Mouse (Mus musculus): ENCODE measurements at regions not wholly inside any gene's neighbourhood (a gene's known extent, or its start where the extent isn't known, plus 50 kb on each side); places are given as distances from the start of the nearest gene placed in this dataset.

DNA sequence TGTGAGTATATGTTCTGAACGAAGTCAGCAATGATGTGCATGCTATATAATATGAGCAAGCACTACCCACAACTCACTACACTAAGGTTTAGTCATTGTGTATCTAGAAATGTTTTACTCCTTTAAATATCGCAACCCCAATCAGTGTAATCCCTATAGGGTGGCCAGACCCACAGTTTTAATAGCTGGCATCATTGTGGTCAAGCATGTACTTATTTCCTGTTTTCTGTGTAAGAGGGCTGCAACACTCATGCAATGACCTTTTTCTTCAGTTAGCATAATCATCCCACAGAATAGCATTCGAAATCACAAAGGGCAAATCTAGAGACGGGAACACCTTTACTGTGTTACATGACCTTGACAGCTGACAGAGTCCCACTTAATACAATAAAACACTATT is 333.3 kb downstream of the Insc start:
- no peak for DNase-seq

DNA sequence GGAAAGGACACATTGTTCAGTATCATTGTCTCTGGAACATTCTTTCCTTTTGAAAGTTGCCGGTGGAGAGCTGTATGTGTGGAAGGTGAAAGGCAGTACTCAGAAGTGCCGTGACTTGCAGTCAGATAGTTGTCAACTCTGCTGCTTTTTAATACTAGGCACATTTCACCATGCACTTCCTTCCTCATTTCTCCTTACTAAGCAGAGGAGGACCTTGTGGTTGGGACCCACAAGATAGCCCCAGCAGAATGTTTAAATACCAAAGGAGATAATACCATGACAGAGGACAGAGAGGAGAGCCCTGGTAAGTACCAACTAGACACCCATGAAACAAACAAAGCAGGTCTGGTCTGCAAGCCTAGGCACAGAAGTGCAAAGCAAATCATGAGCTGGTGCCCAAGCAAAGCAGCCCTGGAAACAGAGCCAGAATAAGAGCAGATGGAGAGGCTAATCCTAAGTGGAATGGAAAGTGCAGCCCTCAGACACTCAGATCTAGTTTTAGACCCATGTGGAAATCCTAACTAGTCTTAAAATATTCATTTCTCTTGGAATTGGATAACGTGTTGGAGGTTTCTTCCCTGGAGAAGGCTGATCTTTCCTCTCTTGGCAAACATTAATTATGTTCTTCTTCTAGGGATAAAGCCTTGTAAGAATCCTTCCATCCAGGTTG is 341.4 kb downstream of the Insc start:
- no peak for DNase-seq

DNA sequence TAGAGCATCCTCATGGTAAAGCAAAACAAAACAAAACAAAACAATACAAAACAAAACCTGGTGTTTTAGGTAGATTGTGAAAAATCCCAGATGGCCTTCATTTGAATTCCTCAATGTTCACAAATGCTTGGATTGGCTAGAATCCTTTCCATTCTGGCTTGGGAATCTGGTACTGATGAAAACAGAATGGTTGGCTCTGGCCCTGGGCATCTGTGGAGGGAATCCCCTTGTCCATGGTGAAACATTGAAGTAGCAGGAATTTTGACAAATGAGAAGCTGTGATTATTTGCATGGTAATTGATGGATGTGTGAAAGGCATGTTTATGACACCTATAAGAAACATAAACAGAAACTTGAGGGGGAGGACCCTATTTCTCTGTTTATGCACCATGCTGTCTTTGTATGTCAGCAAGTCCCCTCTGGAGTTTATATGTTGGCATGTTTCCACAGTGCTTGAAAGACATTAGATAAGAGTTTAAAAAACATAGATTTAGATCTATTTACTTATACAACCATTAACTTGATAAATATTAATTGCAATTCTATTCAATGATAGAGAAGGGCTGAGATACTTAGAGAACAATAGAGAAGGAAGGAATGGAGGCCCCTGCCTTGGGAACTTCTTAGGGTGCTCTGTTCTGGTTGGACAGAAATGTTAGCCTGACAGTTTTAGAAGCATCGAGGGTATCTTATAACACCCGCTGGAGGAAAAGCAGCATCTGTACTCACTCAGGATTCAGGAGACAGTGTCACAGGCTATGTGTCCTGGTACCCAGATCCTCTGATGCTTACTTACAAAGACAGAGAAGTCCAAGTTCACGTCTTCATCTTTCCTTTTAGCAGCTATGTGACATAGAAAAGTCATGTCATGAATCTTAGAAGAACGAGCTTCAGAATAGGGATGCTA is 343.3 kb downstream of the Insc start:
- DNase-seq, result no peak

DNA sequence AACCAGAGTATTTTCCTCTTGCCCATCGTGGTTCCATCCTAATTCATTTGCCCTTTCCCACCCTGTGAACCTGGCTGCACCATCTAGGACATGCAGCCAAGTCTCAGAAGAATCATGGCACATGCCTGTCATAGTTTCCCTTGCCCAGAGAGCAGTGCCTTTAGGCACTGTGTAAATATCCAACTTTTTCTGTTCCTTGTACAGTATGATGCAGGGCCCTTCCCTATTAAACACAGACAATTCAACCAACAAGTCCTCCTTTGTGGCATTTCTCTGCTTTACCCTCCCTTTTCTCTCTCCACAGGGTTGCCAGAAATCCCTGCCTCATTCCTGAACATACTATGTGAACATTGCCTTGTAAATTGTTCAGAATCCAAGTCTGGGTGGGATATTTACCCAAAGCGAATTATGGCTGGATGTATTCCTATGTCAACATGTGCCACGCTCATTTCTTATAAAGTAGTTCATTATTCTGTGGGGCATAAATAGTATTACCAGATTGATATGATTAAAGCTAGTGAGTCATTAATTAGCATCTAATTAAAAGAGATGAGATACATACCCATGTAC is 349.1 kb downstream of the Insc start:
- no peak for DNase-seq

- no peak for DNase-seq
Measured at GRCm38 (mm10) chr7:115106041-115106440, 362.5 kb downstream of the Insc start.

DNA sequence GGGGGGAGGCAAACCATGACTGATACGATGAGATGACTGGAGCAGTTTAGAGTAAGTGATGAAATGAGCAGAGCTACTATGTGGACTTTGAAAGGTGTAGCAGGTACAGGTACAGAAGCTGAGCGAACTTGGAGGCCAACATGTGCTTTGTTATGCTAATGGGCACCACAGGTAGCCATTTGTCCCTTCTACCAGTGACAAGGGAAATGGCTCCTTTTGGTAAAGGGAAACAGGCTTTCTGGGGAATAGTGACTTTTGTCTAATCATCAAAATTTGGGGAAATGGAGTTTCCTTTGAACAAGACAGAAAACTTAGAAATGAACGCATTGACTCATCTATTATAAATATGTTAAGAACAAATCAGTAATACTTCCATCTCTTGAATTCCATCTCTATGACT is 368.8 kb downstream of the Insc start:
- no peak for DNase-seq

GRCm38 (mm10) chr7:115123283-115123682 is 379.8 kb downstream of the Insc start:
- DNase-seq, result no peak

DNA sequence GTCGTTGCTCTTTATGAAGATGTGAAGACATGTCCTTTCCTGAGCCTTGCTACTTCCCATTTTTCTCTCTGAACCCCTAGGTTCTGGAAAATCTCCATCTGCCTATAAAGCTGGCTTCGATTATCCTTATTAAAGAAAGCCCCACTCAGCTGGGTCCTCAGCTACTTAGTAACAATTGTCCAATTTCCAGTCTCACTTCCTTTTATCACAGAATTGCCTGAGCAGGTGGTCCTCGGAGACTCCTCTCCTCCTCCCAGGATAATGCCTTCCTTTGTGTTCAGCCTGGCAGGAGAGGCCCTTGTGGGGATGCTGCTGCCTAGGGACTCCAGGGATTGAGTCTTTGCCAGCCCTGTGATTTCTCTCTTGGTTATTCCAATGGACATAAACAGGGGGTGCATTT is 385.5 kb downstream of the Insc start:
- no peak for DNase-seq

GRCm38 (mm10) chr7:115131259-115131969 is 387.9 kb downstream of the Insc start:
- no peak for DNase-seq

DNA sequence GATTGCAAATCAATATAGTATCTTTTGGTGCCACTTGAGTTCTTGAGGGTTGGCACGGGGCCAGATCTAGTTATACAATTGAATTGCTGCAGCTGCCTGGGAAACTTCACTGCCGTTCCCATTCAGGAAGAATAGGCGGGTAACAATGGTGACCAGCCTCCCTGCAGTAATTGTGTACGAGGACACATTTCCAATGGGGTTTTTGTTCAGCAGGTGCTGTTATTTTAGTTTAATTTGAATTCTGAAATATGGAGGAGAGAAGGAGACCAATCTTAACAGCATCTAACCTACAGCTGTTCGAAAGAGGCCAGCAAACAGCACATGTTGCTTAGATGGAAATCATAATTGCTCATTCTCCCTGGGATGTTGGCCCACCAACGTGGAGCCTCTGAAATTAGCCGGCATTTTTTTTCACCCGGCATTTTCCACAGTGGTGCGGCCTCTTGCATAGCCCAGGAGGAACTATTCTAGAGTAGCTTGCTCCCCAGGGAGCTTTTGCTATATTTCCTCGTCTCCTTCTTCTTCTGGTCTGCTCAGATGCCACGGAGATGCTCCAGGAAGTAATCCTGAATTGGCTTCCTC is 388.6 kb downstream of the Insc start:
- no peak for DNase-seq

DNA sequence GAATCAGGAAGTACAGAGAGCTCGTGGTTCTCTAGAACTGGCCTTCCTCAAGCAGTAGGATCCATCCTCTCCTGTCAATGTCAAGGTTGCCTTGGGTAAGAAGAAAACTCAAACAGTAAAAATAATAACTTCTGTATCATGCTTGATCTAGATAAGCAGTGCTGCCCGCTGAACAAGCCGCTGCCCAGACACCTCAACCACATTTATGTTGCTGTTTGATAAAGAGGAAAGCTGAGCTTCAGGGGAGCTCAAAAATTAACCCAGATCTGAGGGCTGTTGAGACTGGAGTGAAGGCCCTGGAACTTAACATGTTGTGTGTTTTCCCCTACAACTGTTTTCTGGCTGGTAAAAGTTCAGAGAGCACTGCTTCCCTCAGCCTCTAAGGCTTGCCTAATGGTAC is 389.1 kb downstream of the Insc start:
- DNase-seq, result no peak

GRCm38 (mm10) chr7:115134926-115135575 is 391.6 kb downstream of the Insc start:
- DNase-seq, result no peak

DNA sequence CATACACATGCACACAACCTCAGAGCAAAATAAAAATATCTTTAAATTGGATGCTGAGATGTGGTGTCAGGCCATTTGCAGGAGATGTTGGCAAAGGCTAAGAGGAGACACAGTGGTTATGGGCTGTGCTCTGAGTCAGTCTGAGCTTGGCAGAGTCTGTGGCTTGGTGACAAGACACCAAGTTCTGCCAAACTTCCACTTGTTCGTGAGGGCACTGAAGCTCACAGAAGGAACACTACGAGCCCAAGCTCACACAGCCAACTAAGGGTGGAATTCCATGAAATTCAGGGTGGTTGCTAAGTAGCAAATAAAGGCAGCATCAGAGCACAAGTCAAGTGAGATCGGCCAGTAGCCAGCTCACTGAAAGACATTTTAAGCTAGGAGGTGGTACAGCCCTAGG is 396.8 kb downstream of the Insc start:
- DNase-seq, result no peak

- DNase-seq, result no peak
Measured at GRCm38 (mm10) chr7:115142163-115142562, 398.7 kb downstream of the Insc start.

- no peak for DNase-seq
Measured at GRCm38 (mm10) chr7:115144947-115145346, 401.5 kb downstream of the Insc start.

- DNase-seq, result no peak
Measured at GRCm38 (mm10) chr7:115147352-115147977, 404.0 kb downstream of the Insc start.

DNA sequence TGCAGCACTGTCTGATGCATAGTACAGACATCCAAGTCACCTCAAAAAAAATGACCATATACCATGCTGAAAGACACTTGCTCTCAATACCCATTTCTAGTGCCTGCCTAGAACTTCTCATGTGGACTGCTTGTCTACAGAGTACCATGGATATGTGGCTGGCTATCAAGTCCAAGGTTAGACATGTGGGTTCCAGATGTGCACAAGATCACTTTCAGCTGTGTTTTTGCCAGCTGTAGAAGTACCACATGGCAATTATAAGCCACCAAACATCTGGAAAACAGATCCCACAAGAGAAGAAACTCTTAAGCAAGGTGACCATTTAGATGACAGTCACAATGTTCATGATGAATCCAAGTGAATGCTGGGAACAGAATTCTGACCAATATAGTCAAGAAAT is 409.8 kb downstream of the Insc start:
- no peak for DNase-seq

- DNase-seq, result no peak
Measured at GRCm38 (mm10) chr7:115153764-115154509, 410.4 kb downstream of the Insc start.

DNA sequence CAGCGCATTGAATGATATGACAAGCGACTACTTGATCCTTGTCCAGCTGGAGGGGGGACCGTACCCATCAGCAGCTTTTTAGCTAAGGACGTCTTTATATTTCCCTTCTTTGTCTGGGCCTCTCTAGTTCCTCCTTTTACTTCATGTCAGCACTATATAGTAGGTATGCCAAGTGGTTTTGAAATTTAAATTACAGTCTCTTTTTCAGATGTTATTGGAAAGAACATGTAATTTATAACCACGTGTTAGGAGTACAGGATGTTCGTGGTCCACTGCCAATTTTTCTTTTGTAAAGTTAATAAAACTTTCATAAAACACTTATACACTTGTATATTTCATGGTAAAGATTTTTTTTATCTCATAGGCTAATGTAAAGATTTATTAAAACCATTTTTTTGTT is 426.5 kb downstream of the Insc start:
- DNase-seq, result no peak

DNA sequence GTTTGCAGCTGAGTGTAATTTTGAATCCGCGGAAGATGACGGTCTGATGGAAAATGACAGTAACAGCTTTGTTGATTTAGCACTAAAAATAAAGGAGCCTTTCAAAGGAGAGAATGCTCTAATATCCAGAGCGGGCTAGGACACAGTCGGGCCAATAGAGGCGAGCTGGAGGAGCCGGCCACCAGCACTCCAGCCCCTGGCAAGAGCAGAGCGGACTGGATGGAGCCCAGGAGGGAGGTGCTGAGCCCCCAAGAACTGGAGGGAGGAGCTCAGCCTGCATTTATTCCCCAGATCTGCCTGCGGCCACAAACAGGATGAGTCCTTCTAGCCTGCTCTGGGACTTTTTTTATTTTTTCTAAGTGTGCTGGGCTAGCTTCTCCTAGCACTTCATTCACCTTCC is 426.9 kb downstream of the Insc start:
- no peak for DNase-seq

GRCm38 (mm10) chr7:115192482-115192881 is 449.0 kb downstream of the Insc start:
- no peak for DNase-seq
